ENCODE assay signal across 9 mouse cellular contexts in the genomic region with DNA sequence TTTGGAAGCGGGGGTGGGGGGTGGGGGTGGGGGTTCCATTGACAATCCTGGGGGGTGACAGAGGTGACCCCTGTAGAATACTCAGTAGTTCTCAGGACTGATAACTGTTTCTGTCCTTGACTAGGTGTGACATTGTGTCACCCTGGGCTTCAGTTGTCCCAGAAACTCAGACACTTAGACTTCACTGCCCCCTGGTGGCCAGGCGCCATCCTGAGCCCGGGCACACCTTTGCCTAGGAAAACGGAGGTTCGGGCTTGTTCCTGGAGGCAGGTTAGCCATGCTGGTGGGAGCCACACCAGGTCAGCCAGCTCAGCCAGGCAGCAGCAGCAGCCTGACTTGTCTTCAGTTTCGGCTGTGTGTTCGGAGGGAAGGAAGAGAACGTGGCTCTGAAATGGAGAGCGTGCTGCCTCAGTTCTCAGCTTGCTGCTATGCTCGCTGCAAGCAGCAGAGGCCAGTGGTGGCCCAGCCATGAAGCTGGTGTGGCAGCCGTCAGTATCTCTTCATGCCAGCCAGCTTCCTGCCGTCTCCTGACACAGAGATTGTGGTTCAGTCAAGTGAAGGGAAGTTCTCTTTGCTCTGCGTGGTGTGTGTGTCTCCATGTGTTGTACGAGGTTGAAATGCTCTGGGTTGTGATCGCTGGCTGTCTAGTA. TPM values are rescaled to one million over a fixed set of nuclear protein-coding genes. Genes with fewer than 3 reads are reported as not detected.
A peak's percentile ranks its signal among the peaks of the same experiment; 100 is the strongest.
DNase-seq lines count a peak whose midpoint lies in the region; ATAC-seq and TF ChIP-seq lines count a peak whose summit lies in the region.
"Had no signal": no experiment of that assay in that cellular context is flagged by ENCODE, and none has a peak within 500 bp of the region (broad histone marks: within the 10 kb centered on the region; RNA-seq: fewer than 3 reads in every experiment).

No protein-coding gene starts in this region.

- H3K27me3 ChIP-seq in lung, embryonic 14.5 days (ENCODE audit: insufficient read depth, low read length) = no peaks in the 10 kb centered on the region

- no peak overlapping the region for H3K27ac ChIP-seq in lung, embryonic 14.5 days (ENCODE audit: low read depth)

- 51% methylated on average over 15 of the region's 15 CpGs for WGBS in lung, embryonic 14.5 days

- peak; percentile 90 for DNase-seq in CD4-positive, CD25-positive, alpha-beta regulatory T cell, adult 2 months (ENCODE audit: low read depth, low spot score)
- peak; percentile 66 for DNase-seq in adrenal gland, adult 2 months
- peak; percentile 76 for DNase-seq in embryo, embryonic 10.5 days (ENCODE audit: low spot score)
- DNase-seq in heart, adult 8-10 months (ENCODE audit: low spot score) = peak; percentile 47
- peak; percentile 75 for DNase-seq in kidney, postnatal 14 days
- DNase-seq in lung, embryonic 14.5 days = peak; percentile 73
- peak; percentile 77 for DNase-seq in thymus, postnatal 0 days (ENCODE audit: low spot score)

- no peaks in the 10 kb centered on the region for H3K9me3 ChIP-seq in lung, embryonic 14.5 days (ENCODE audit: low read depth, low read length)

- H3K4me3 ChIP-seq in lung, embryonic 14.5 days (ENCODE audit: low read depth, low read length) = no peak overlapping the region
- H3K4me3 ChIP-seq: erythroblast, embryonic 14.5 days had no signal

- ATAC-seq in lung, embryonic 14.5 days (ENCODE audit: insufficient read depth) = peak; percentile 26; the same call in 1 of the 2 replicates
- ATAC-seq in neutrophil, adult 5-6 weeks (ENCODE audit: extremely low read depth, insufficient number of reproducible peaks, low FRiP score, poor library complexity, severe bottlenecking) = peak; percentile 59

- H3K4me1 ChIP-seq in lung, embryonic 14.5 days (ENCODE audit: insufficient read depth) = no peaks in the 10 kb centered on the region

- H3K9ac ChIP-seq in lung, embryonic 14.5 days = no peak overlapping the region

- H3K4me2 ChIP-seq in lung, embryonic 14.5 days = no peak overlapping the region

- H3K36me3 ChIP-seq in lung, embryonic 14.5 days (ENCODE audit: insufficient read depth) = no peaks in the 10 kb centered on the region

- TF ChIP-seq CTCF in lung, embryonic 14.5 days (IDR thresholded peaks at IDR 0.05; ENCODE audit: low read depth) = peak; percentile 79

RNA-seq across cellular contexts. Expression of gene Kcnab2, which starts 13.7 kb away (rescaled TPM):
- 1 to 10 TPM; 5.9 to 7.9 TPM for total RNA-seq in adrenal gland, adult 2 months (2021)
- polyA plus RNA-seq in adrenal gland, adult 2 months (2012; rRNA removed) = 3.2 and 3.6 TPM in 2 replicates
- total RNA-seq in heart, adult 8-10 months (2022) = 1 to 10 TPM; 2.1 to 4.5 (median 3.1) TPM
- polyA plus RNA-seq in lung, embryonic 14.5 days (2014; fragmentation: Nextera tagmentation; extraction: Ambion mirVana) = 3.6 and 4.3 TPM in 2 replicates
- total RNA-seq in neutrophil, adult 5-6 weeks (2017) = 49.3 and 49.7 TPM in 2 replicates
- polyA plus RNA-seq in thymus, postnatal 0 days (2015; fragmentation: Nextera tagmentation; extraction: Ambion mirVana) = 75.7 and 83.1 TPM in 2 replicates

RNA-seq across cellular contexts. Expression of gene Nphp4, which starts 14.9 kb away (rescaled TPM):
- 1 to 10 TPM; 3.8 to 5.0 TPM for total RNA-seq in adrenal gland, adult 2 months (2021)
- 3.4 and 4.7 TPM in 2 replicates for polyA plus RNA-seq in adrenal gland, adult 2 months (2012; rRNA removed)
- 1 to 10 TPM in 2 of 4 experiments, under 1 TPM in 2; 0.82 to 1.2 (median 1.0) TPM for total RNA-seq in heart, adult 8-10 months (2022)
- polyA plus RNA-seq in lung, embryonic 14.5 days (2014; fragmentation: Nextera tagmentation; extraction: Ambion mirVana) = 3.2 and 3.7 TPM in 2 replicates
- total RNA-seq in neutrophil, adult 5-6 weeks (2017) = 0.37 and 0.81 TPM in 2 replicates
- polyA plus RNA-seq in thymus, postnatal 0 days (2015; fragmentation: Nextera tagmentation; extraction: Ambion mirVana) = 0.96 and 1.3 TPM in 2 replicates
